Mouse (Mus musculus): ENCODE measurements around the gene Cpeb3.
A peak's percentile ranks its signal among the peaks of the same experiment; 100 is the strongest.

Cpeb3 gene

GRCm38 (mm10) chr19:37026408-37026807 is 182.0 kb downstream of the Cpeb3 start:
- DNase-seq (ENCODE audit: low spot score): peak; percentile 36

GRCm38 (mm10) chr19:37025839-37026319 is 182.5 kb downstream of the Cpeb3 start:
- no peak for DNase-seq (ENCODE audit: low spot score)

DNA sequence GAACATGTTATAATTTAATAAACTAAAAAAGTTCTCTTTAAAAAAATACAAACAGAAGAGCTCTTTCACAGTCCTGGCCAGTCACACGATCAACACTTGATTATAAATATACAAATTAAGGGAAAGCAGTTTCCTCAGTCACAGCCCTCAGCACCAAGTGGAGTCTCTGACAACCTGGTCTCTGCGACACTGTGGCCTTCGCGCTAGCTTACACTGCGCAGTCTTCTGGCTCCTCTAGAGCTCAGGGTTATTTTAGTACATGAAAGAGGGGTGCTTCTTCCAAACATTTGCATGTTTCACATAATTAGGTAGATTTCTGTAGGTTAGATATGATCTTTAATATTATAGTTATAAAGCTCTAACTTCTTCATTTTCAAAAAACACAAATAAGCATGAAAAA is 186.3 kb downstream of the Cpeb3 start:
- no peak for DNase-seq (ENCODE audit: low spot score)

DNA sequence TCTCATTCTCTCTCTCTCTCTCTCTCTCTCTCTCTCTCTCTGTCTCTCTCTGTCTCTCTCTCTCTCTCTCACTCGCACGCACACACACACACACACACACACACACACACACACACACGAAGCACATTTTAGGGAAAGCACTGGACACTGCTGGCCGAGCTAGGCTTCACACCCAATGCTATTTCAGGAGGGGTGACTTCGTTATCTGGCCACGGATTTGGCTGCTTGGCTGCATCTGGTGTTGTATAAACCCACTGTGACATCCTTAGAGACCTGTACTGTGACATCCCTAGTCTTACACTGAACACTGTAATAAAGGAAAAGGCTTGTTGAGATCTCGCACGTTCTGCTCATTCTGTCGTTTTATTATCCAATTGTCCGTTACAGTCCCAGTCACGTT is 187.4 kb downstream of the Cpeb3 start:
- no peak for DNase-seq (ENCODE audit: low spot score)

DNA sequence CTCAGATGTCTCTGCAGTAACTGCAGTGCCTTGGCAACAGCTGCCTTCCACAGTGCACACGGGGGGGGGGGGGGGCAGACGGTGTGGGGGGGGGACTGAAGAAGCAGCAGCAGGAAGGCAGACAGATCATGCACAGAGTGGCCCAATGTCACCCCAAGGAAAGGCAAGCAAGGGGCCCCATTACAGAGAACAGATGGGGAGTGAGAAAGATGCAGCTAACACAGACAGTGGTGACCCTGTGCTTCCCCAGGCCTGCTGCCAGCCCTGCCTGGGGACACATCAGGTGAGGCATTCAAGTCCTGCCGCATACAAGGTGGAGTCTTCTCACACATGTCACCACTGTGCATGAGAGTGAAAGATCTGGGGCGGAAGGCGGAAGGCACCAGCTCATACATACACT is 187.9 kb downstream of the Cpeb3 start:
- DNase-seq (ENCODE audit: low spot score): no peak

- DNase-seq (ENCODE audit: low spot score): no peak
Measured at GRCm38 (mm10) chr19:37018931-37019330, 189.5 kb downstream of the Cpeb3 start.

GRCm38 (mm10) chr19:37018411-37018810 is 190.0 kb downstream of the Cpeb3 start:
- peak; percentile 85 for DNase-seq (ENCODE audit: low spot score)

GRCm38 (mm10) chr19:37016890-37017289 is 191.5 kb downstream of the Cpeb3 start:
- no peak for DNase-seq (ENCODE audit: low spot score)

DNA sequence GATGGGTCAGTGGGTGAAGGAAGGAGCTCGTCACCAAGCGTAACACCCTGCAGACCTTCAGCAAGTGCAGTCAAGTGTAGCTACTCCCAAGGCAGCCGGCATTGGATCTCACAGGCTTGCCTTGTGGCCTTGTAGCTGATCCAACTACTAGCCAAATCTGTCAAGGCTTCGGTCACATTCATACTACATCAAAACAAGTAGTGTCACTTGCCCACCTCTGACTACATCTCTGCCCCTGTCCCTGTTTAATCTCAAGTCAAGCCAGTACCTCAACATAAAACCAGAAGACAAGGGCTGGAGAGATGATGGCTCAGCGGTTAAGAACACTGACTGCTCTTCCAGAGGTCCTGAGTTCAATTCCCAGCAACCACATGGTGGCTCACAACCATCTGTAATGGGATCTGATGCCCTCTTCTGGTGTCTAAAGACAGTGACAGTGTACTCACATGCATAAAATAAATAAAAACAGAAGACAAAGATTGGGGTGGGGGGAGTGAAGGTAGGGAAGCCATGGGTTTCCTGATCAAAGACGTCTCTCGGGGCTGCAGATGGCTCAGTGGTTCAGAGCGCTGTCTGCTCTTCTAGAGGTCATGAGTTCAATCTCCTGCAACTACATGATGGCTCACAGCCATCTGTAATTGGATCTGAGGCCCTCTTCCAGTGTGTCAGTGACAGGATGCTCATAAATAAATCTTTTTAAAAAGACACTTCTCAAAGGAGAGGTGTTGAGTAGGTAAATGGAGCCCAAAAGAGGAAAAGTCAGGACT is 194.0 kb downstream of the Cpeb3 start:
- DNase-seq (ENCODE audit: low spot score): no peak

DNA sequence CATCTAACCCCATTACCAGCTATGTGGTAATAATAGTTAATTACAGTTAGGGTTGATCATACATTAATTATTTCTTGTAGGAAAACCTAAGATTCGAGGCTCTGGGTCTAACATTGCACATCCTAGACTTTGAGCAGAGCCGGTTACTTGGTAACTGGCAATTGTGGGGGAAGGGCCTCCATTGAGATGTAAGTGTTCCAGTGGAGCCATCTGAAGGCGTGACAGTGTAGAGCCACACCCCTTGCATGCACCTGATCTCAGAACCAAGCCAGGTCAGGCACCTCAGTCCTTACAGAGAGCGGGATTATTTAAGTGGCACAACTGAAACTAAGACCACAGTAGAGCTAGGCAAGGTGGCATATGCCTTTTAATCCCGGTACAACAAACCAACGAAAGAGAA is 194.9 kb downstream of the Cpeb3 start:
- no peak for DNase-seq (ENCODE audit: low spot score)

- no peak for DNase-seq (ENCODE audit: low spot score)
Measured at GRCm38 (mm10) chr19:37009878-37010281, 198.5 kb downstream of the Cpeb3 start.

DNA sequence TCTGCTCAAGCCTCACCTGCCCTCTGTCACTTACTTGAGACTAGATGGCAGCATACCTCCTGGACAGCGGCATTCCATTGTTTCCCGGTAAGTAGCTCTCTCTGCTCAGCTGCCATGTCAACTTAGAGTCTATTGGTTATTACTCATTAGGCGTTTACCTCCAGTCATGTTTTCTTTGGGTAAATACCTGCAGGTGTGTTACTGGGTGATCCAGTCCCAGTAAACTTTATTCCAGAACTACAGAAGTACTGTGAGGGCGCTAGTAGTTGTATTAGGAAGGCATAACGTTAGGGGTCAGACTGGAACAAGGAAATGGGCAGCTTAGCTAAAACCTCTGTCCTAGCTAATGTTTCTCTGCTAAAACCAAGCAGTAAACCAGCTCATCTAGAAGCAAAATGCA is 203.8 kb downstream of the Cpeb3 start:
- DNase-seq (ENCODE audit: low spot score): no peak

Data from testis, postnatal 14 days (tissue).